ENCODE assay signal across 10 mouse cellular contexts in genomic region chr10:9005140-9005909, GRCm38 (mm10).
A peak's percentile ranks its signal among the peaks of the same experiment; 100 is the strongest.
DNase-seq lines count a peak whose midpoint lies in the region; ATAC-seq lines count a peak whose summit lies in the region.
"Had no signal": no experiment of that assay in that cellular context is flagged by ENCODE, and none has a peak within 500 bp of the region (broad histone marks: within the 10 kb centered on the region; RNA-seq: fewer than 3 reads in every experiment).

No protein-coding gene starts in this region.

- no peak for ATAC-seq in erythroid progenitor cell, adult 5-6 weeks (replicated peaks; ENCODE audit: low FRiP score, poor library complexity, severe bottlenecking)
- ATAC-seq: intestine, embryonic 15.5 days had no signal

- DNase-seq in embryo, embryonic 10 days (ENCODE audit: low spot score): peak; percentile 11
- no peak for DNase-seq in embryo, embryonic 9.5 days (ENCODE audit: extremely low spot score)
- DNase-seq in kidney, postnatal 14 days: peak; percentile 8
- no peak for DNase-seq in kidney, adult 11 months
- peak; percentile 17 to 32 for DNase-seq in layer of hippocampus, postnatal 10 days (ENCODE audit: low spot score in 2 of 2)
- DNase-seq in lung, postnatal 4 days: peak; percentile 32 to 73
- DNase-seq in left cerebral cortex, postnatal 36 days (ENCODE audit: low spot score in 2 of 2): no peak
- DNase-seq: thymus, postnatal 14 days had no signal

- intact Hi-C loops in left cerebral cortex, postnatal 36 days (cut with DNase I): no loop called here

Comparison
In these comparisons a context has a peak if more than half of its experiments do, and no peak if none do; other contexts are left out.
1. DNase-seq: peak in embryo, embryonic 10 days (single experiment), kidney, postnatal 14 days (single experiment), layer of hippocampus, postnatal 10 days (2 of 2) and lung, postnatal 4 days (2 of 2); none in embryo, embryonic 9.5 days (single experiment), kidney, adult 11 months (single experiment) and left cerebral cortex, postnatal 36 days (0 of 2).